Mouse (Mus musculus): ENCODE measurements at regions not wholly inside any gene's neighbourhood (a gene's known extent, or its start where the extent isn't known, plus 50 kb on each side); places are given as distances from the start of the nearest gene placed in this dataset.

GRCm38 (mm10) chr17:76327371-76327770 lies 775.6 kb upstream of the Fam98a start:
- H3K4me3 ChIP-seq (ENCODE audit: low read depth, low read length) = no peak overlapping the region
- 60% methylated on average over 5 of the region's 5 CpGs for WGBS
- H3K27ac ChIP-seq (ENCODE audit: low read depth, low read length) = no peak overlapping the region
- DNase-seq (peak; percentile 35), ATAC-seq (peak; percentile 73)
- no peak for TF ChIP-seq CTCF (IDR thresholded peaks at IDR 0.05; ENCODE audit: low read depth)
- no peaks in the 10 kb centered on the region for H3K9me3 ChIP-seq (ENCODE audit: low read length)
- H3K36me3 ChIP-seq (ENCODE audit: insufficient read depth) = no peaks in the 10 kb centered on the region
- no peaks in the 10 kb centered on the region for H3K4me1 ChIP-seq (ENCODE audit: insufficient read depth)
- no peak overlapping the region for H3K4me2 ChIP-seq (ENCODE audit: low read depth)
- H3K27me3 ChIP-seq (ENCODE audit: insufficient read depth, low read length) = no peaks in the 10 kb centered on the region
- no peak overlapping the region for H3K9ac ChIP-seq

GRCm38 (mm10) chr17:76294630-76295029 lies 742.9 kb upstream of the Fam98a start:
- no peaks in the 10 kb centered on the region for H3K4me1 ChIP-seq (ENCODE audit: insufficient read depth)
- H3K4me3 ChIP-seq (ENCODE audit: low read depth, low read length) = no peak overlapping the region
- DNase-seq = peak; percentile 15
- H3K9me3 ChIP-seq (ENCODE audit: low read length) = no peaks in the 10 kb centered on the region
- peak; percentile 44 for TF ChIP-seq CTCF (IDR thresholded peaks at IDR 0.05; ENCODE audit: low read depth)
- no peak overlapping the region for H3K9ac ChIP-seq
- no peaks in the 10 kb centered on the region for H3K36me3 ChIP-seq (ENCODE audit: insufficient read depth)
- ATAC-seq = no peak
- no peak overlapping the region for H3K27ac ChIP-seq (ENCODE audit: low read depth, low read length)
- H3K27me3 ChIP-seq (ENCODE audit: insufficient read depth, low read length) = no peaks in the 10 kb centered on the region
- no peak overlapping the region for H3K4me2 ChIP-seq (ENCODE audit: low read depth)
